Mouse (Mus musculus): Measurements from ENCODE around the gene Hmg20a. TPM values are rescaled to one million over a fixed set of nuclear protein-coding genes. Genes with fewer than 3 reads are reported as not detected.

The Hmg20a gene
- total RNA-seq, 4 experiments from 2014 or later, result 11.0 to 14.5 (median 11.1) TPM

- DNase-seq (ENCODE audit: low spot score in 2 of 2), result no peak
These were observed 77.4 kb downstream of the Hmg20a start for GRCm38 (mm10) chr9:56495795-56496232.

GRCm38 (mm10) chr9:56496567-56496966, 78.2 kb downstream of the Hmg20a start:
- DNase-seq (ENCODE audit: low spot score in 2 of 2), result no peak

GRCm38 (mm10) chr9:56497181-56497864, 78.9 kb downstream of the Hmg20a start:
- DNase-seq (ENCODE audit: low spot score in 2 of 2), result no peak

GRCm38 (mm10) chr9:56499324-56500067, 81.1 kb downstream of the Hmg20a start:
- no peak for DNase-seq (ENCODE audit: low spot score in 2 of 2)

GRCm38 (mm10) chr9:56500893-56501590, 82.6 kb downstream of the Hmg20a start:
- no peak for DNase-seq (ENCODE audit: low spot score in 2 of 2)

GRCm38 (mm10) chr9:56501721-56502542, 83.5 kb downstream of the Hmg20a start:
- DNase-seq (ENCODE audit: low spot score in 2 of 2), result no peak

GRCm38 (mm10) chr9:56502543-56502971, 84.1 kb downstream of the Hmg20a start:
- peak; percentile 45 to 54 for DNase-seq (ENCODE audit: low spot score in 2 of 2)

- no peak for DNase-seq (ENCODE audit: low spot score in 2 of 2)
These were observed 85.5 kb downstream of the Hmg20a start for GRCm38 (mm10) chr9:56503621-56504500.

- DNase-seq (ENCODE audit: low spot score in 2 of 2), result no peak
These were observed 86.1 kb downstream of the Hmg20a start for GRCm38 (mm10) chr9:56504511-56504910.

- DNase-seq (ENCODE audit: low spot score in 2 of 2), result no peak
These were observed 86.8 kb downstream of the Hmg20a start for GRCm38 (mm10) chr9:56505083-56505792.

GRCm38 (mm10) chr9:56505793-56506755, 87.7 kb downstream of the Hmg20a start:
- peak; percentile 90 to 91 for DNase-seq (ENCODE audit: low spot score in 2 of 2)

GRCm38 (mm10) chr9:56506931-56507681, 88.7 kb downstream of the Hmg20a start:
- peak; percentile 23 to 31 for DNase-seq (ENCODE audit: low spot score in 2 of 2)

GRCm38 (mm10) chr9:56507682-56508061, 89.3 kb downstream of the Hmg20a start:
- DNase-seq (ENCODE audit: low spot score in 2 of 2), result no peak

- no peak for DNase-seq (ENCODE audit: low spot score in 2 of 2)
These were observed 90.5 kb downstream of the Hmg20a start for GRCm38 (mm10) chr9:56508835-56509451.

GRCm38 (mm10) chr9:56510281-56510680, 91.9 kb downstream of the Hmg20a start:
- DNase-seq (ENCODE audit: low spot score in 2 of 2), result no peak

GRCm38 (mm10) chr9:56512486-56512885, 94.1 kb downstream of the Hmg20a start:
- DNase-seq (ENCODE audit: low spot score in 2 of 2), result no peak

GRCm38 (mm10) chr9:56515110-56515509, 96.7 kb downstream of the Hmg20a start:
- DNase-seq (ENCODE audit: low spot score in 2 of 2), result no peak

Data from gastrocnemius, adult 8-10 months (tissue).